Mouse (Mus musculus) gastrocnemius, postnatal 14 days (tissue): ENCODE results near the gene Ndufa8. TPM values are rescaled to one million over a fixed set of nuclear protein-coding genes. Genes with fewer than 3 reads are reported as not detected.
A peak's percentile ranks its signal among the peaks of the same experiment; 100 is the strongest.

Source experiments
- DNase-seq: peaks from one replicate; pipeline ENCODE4 v3.0.0; 2021; ENCODE audit warnings: mixed read lengths
- intact Hi-C: fragments of 180-260 bp; cut with DNase I; formaldehyde crosslinking; loops from one replicate; pipeline ENCODE4 v1.15.1; 2025; ENCODE audit warnings: low total_unique reads
- long read RNA-seq, 2 experiments: library from polyadenylated mRNA; stranded (forward); transcript quantifications; one replicate each; pipeline ENCODE4 v2.0.0; 2021
- total RNA-seq, 2 experiments: library from RNA; stranded (reverse); gene quantifications; 2 replicates each; pipeline ENCODE4 v1.2.3; 2021

Gene Ndufa8
- total RNA-seq = 100 to 1,000 TPM; 328 to 375 TPM
- long read RNA-seq, experiment 1, transcript Ndufa8-201 (4 exons, 861 nt) = major isoform, 365 of 388 reads
- long read RNA-seq, experiment 1, partial matches to known transcripts = 22 of 388 reads
- long read RNA-seq, experiment 1, other reads (novel, unspliced or antisense) = 1 of 388 reads
- long read RNA-seq, experiment 2, transcript Ndufa8-201 (4 exons, 861 nt) = major isoform, 421 of 442 reads
- long read RNA-seq, experiment 2, partial matches to known transcripts = 19 of 442 reads
- long read RNA-seq, experiment 2, other reads (novel, unspliced or antisense) = 2 of 442 reads

DNA sequence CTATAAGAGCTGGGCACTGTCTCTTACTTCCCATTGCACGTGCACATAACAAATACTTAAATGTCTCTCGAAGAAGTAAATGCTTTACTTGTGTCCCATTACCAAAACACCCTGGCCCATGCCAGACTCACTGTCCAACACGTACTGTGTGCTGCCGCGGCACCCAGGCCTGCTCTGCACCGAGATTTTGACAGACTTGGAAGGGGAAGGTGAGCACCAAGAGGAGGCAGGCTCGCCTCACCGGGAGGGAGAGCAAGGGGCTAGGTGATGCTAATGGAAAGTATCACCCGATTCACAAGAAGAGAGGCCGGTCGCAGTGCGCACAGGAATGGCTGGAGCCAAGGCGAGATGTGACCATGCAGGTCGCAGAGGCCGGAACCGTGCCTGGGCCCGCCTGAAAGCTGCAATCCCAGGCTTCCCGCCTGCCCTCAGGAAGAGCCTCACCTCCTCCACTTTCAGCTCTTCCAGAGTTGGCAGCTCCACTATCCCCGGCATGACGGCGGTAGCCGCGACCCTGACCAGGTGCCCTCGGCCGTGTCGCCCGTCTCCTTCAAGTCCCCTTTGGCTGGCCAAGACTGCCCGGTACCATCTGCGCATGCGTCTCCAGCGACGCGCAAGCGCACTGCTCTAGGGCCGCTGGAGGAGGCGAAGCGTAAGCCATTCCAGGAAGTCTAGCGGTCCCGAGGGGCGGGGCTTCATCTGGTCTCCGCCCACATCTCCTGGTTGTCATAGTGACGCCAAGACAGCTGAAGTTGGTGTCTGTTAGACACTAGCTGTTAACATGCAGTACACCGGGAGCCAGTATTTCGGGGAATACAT, at the start of gene Ndufa8, which contains the start of gene Morn5:
Gene Ndufa8 (minus strand): TSS at position 659 of the 819 bp plus-strand sequence.
Gene Morn5 (plus strand): TSS at position 711 of the 819 bp plus-strand sequence.
- intact Hi-C loops = no loop called here
- DNase-seq = peak; percentile 97

- intact Hi-C loops = no loop called here
- DNase-seq = no peak
Observed at GRCm38 (mm10) chr2:36098021-36098420, 48.8 kb upstream of the Ndufa8 start.

DNA sequence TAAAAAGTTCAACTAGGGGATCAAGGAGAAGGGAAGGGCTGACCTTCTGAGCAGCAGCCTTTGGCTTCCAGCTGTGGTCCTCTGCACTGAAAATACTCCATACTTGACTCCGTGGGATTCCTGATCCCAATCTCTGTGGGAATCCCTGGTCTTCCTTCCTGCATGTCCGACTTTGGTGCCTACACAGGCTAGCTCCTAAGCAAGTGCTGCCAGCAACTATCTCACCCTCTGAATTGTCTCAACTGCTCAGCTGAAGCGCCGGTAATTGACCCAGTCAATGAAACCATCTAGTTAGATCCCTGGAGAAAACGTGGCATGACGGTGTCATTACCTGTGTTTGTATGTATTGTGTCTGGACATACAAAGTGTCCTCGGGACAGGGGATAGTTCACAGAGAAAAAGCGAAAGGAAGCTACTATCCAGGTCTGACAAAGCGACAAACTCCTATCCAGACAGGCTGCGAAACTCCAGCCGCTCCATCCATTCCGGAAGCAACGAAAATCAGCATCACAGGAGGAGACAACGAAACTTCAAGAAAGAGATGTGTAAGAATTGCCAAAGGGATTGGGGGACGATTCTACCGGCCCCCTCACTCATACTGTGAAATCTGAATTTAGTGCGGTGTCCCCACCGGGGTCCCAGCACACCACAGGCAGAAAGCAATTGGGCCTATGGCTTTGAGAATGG, 48.1 kb upstream of the Ndufa8 start:
- intact Hi-C loops = no loop called here
- DNase-seq = no peak

- intact Hi-C loops = no loop called here
- DNase-seq = no peak
Observed at GRCm38 (mm10) chr2:36093914-36094475, 44.8 kb upstream of the Ndufa8 start.

DNA sequence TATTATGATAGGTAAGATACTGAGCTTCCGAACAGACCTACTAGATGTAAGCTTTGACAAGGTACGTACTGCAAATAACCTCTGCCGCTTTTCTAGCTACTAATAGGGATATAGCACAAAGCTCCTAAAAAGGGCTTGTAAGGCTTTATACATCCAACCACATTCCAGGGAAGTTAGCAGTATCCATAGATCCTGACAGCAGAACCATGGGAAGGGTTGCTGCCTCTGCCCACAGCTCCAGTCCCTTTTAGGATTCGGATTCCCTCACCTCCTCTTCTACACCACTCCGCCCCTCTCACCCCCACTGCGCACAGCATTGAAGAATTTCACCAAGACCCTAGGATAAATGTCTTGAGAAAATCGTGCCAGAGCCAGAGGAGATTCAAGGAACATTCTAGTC, 44.1 kb upstream of the Ndufa8 start:
- DNase-seq = no peak
- intact Hi-C loops = no loop called here

GRCm38 (mm10) chr2:36092748-36093147, 43.5 kb upstream of the Ndufa8 start:
- intact Hi-C loops = no loop called here
- DNase-seq = no peak

- DNase-seq = peak; percentile 39
- intact Hi-C loops = no loop called here
Observed at GRCm38 (mm10) chr2:36090853-36091741, 41.9 kb upstream of the Ndufa8 start.

GRCm38 (mm10) chr2:36089190-36089589, 40.0 kb upstream of the Ndufa8 start:
- DNase-seq = no peak
- intact Hi-C loops = no loop called here

DNA sequence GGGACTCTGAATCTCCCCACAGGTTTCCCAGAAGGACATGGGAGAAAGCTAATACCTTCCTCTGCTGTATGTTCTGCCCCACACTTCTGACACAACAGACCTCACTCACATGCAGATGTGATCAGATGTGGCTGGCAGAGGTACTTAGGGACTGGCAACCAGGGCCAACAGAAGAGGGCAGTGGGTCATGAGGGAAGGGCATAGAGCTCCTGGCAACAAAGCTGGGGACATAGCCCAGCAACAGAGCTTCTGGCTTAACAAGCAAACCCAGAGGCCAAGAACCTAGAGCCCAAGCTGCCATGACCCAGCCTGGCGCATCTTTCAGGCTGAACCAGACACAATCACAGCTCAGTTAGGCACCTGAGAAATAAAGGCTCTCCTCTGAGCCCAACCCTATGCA, 35.8 kb upstream of the Ndufa8 start:
- intact Hi-C loops = no loop called here
- DNase-seq = no peak

- intact Hi-C loops = no loop called here
- DNase-seq = no peak
Observed at GRCm38 (mm10) chr2:36082802-36083580, 33.8 kb upstream of the Ndufa8 start.

GRCm38 (mm10) chr2:36081446-36081845, 32.2 kb upstream of the Ndufa8 start:
- DNase-seq = no peak
- intact Hi-C loops = no loop called here

- DNase-seq = no peak
- intact Hi-C loops = no loop called here
Observed at GRCm38 (mm10) chr2:36077160-36077761, 28.1 kb upstream of the Ndufa8 start.

GRCm38 (mm10) chr2:36075210-36075609, 26.0 kb upstream of the Ndufa8 start:
- no peak for DNase-seq
- intact Hi-C loops = no loop called here

- DNase-seq = no peak
- intact Hi-C loops = no loop called here
Observed at GRCm38 (mm10) chr2:36073781-36074180, 24.6 kb upstream of the Ndufa8 start.

DNA sequence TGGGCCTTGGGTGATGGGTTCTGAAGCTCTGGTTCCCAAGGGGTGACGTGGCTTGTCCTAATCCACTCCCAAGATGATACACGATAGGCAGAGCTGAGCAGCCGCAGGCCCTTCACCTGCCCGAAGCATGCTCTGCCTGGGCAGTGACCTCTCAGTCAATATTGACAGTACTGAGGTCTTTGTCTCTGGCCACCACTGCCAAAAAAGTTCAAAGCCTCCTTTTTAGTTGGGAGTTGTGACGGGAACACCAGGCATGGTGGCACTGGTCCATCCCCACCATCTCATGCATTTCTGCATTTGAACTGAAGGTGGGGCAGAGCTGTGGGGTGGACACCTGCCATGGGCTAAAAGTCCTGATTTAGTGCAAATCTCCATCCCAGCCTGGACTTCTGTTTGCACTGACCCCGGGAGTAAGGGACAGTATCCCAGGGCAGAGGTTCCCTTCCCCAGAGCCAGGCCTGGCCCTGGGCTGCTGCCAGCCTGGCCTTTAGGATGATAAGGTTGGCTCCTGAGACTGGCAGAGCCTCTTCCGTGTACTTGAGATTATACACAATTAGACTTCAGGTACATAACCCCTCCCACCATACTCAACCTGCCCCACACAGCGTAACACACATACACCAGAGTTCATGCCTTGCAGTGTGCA, 22.6 kb upstream of the Ndufa8 start:
- intact Hi-C loops = no loop called here
- DNase-seq = no peak

- intact Hi-C loops = no loop called here
- DNase-seq = no peak
Observed at GRCm38 (mm10) chr2:36067132-36067531, 17.9 kb upstream of the Ndufa8 start.

DNA sequence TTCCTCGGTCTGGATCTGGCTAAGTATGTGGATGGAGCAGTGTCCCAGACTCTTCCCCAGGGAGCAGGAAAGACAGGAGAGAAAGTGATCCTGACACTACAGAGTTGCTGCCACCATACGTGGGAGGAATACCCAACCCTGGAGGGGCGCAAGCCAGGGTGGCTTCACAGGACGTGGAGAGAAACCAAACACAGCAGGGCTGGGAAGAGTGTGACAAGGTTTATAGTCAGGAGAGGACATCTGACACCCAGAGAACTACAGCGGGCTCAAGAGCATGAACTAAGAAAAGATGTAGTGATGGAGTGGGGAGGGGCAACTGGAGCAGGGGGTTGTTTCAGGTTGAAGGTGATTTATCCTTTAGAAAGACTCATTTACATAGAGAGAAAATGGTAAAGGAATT, 12.2 kb upstream of the Ndufa8 start:
- no peak for DNase-seq
- intact Hi-C loops = no loop called here
